Mouse (Mus musculus): ENCODE measurements at regions not wholly inside any gene's neighbourhood (a gene's known extent, or its start where the extent isn't known, plus 50 kb on each side); places are given as distances from the start of the nearest gene placed in this dataset.

DNA sequence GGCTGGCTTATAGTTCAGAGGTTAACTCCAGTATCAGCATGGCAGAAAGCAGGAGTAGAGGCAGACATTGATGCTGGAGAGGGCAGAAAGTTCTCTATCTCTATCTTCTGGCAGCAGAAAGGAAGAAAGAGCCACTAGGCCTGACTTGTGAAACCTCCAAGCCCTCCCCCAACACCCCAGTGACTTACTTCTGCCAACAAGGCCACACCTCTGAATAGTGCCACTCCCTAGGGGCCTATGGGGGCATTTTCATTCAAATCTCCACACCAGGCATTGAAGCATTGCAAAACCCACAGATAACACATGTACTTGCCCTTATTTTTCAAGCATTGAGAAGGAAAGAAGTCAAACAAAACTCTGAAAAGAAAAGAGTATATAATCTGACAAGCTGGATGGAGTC is 186.9 kb upstream of the Mctp2 start:
- TF ChIP-seq EP300 (optimal IDR thresholded peaks at IDR 0.05) (no peak), CTCF (IDR thresholded peaks at IDR 0.05; ENCODE audit: low read depth) (no peak)
